Mouse (Mus musculus): ENCODE measurements around the gene Camk1d.

DNA sequence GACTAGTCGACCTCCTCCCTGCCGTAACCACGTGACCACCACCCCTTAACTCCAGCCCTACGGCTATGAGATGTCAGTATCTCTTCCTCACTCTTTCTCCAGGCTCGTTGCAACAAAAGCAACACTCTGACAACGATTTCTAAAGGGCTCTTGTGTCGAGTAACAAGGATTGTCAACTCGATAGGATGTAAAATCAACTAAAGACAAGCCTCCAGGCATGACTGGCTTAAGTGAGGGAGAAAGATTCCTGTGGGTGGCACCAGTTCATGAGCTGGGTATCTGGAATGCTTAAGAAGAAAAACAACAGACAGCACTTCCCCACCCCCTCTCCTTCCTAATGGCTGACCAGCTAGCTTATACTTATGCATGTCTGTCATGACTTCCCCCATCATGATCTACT is 15.9 kb downstream of the Camk1d start:
- TF ChIP-seq ZNF384 (IDR thresholded peaks at IDR 0.05; ENCODE audit: low read depth, low read length) (no peak), ZC3H11A (IDR thresholded peaks at IDR 0.05; ENCODE audit: borderline replicate concordance, low read depth, low read length) (no peak), HCFC1 (IDR thresholded peaks at IDR 0.05; ENCODE audit: borderline replicate concordance, insufficient read depth, low read length) (no peak), CHD2 (IDR thresholded peaks at IDR 0.05; ENCODE audit: low read depth, low read length) (no peak)
